Mouse (Mus musculus) heart, postnatal 0 days (tissue): Measurements from ENCODE around the gene Rad1.

ENCODE experiments used
- CTCF ChIP-seq: IDR thresholded peaks from 2 replicates; pipeline ENCODE4 v1.5.1; 2016; ENCODE audit warnings: antibody characterized with exemption, control low read depth, low read depth
- EP300 ChIP-seq: IDR thresholded peaks from 2 replicates; pipeline ENCODE4 v1.6.1; 2016; ENCODE audit warnings: antibody characterized with exemption, low read depth

DNA sequence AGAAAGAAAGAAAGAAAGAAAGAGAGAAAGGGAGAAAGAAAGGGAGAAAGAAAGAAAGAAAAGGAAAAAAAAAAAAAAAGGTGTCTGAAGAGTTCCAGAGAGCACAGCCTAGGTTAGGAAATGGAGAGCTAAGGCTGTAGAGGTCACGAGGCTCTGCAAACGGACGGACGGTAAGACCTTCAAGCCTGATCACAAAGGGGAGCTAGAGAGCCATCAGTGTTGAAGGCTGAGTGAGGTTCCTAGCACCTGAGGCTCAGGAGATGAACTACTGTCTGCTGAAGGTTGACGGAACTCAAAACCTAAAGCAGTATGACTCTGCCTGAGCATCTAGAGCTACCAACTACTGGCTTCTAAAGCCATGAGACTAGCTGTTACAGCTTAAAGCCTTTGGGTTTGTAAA is 48.8 kb downstream of the Rad1 start:
- TF ChIP-seq CTCF (no peak), EP300 (no peak)
